Mouse (Mus musculus): ENCODE measurements at regions not wholly inside any gene's neighbourhood (a gene's known extent, or its start where the extent isn't known, plus 50 kb on each side); places are given as distances from the start of the nearest gene placed in this dataset.
A peak's percentile ranks its signal among the peaks of the same experiment; 100 is the strongest.

- Histone ChIP-seq H3K4me3 (ENCODE audit: insufficient read depth, low read depth, low read length) (no peak overlapping the region), H3K36me3 (ENCODE audit: control insufficient read depth, insufficient read depth, low read length) (no peaks in the 10 kb centered on the region), H3K27me3 (replicated peaks; ENCODE audit: control insufficient read depth, insufficient read depth, low read length) (no peaks in the 10 kb centered on the region), H3K27ac (ENCODE audit: insufficient read depth, low read depth, low read length) (no peak overlapping the region), H3K4me1 (ENCODE audit: control insufficient read depth, insufficient read depth, low read length) (no peaks in the 10 kb centered on the region)
- TF ChIP-seq CTCF (conservative IDR thresholded peaks at IDR 0.05; ENCODE audit: insufficient read depth, insufficient read length, low read depth, low read length) (no peak), POLR2A (IDR thresholded peaks at IDR 0.05; ENCODE audit: low read depth, low read length) (no peak)
- no peak for DNase-seq
- 61% methylated on average over 3 of the region's 3 CpGs for WGBS
Measured at GRCm38 (mm10) chr12:47243623-47244514, 425.1 kb upstream of the Nova1 start.

- Histone ChIP-seq H3K36me3 (ENCODE audit: control insufficient read depth, insufficient read depth, low read length) (no peaks in the 10 kb centered on the region), H3K4me3 (ENCODE audit: insufficient read depth, low read depth, low read length) (no peak overlapping the region), H3K27ac (ENCODE audit: insufficient read depth, low read depth, low read length) (peak overlapping the region; percentile 45; the same call in 1 of the 2 replicates), H3K4me1 (ENCODE audit: control insufficient read depth, insufficient read depth, low read length) (no peaks in the 10 kb centered on the region), H3K27me3 (replicated peaks; ENCODE audit: control insufficient read depth, insufficient read depth, low read length) (no peaks in the 10 kb centered on the region)
- peak; percentile 12 for DNase-seq
- TF ChIP-seq POLR2A (IDR thresholded peaks at IDR 0.05; ENCODE audit: low read depth, low read length) (no peak), CTCF (conservative IDR thresholded peaks at IDR 0.05; ENCODE audit: insufficient read depth, insufficient read length, low read depth, low read length) (no peak)
- WGBS = 11% methylated on average over 4 of the region's 4 CpGs
Measured at GRCm38 (mm10) chr12:47220016-47220415, 401.3 kb upstream of the Nova1 start.

GRCm38 (mm10) chr12:47219340-47219739, 400.6 kb upstream of the Nova1 start:
- peak; percentile 75 for DNase-seq

DNA sequence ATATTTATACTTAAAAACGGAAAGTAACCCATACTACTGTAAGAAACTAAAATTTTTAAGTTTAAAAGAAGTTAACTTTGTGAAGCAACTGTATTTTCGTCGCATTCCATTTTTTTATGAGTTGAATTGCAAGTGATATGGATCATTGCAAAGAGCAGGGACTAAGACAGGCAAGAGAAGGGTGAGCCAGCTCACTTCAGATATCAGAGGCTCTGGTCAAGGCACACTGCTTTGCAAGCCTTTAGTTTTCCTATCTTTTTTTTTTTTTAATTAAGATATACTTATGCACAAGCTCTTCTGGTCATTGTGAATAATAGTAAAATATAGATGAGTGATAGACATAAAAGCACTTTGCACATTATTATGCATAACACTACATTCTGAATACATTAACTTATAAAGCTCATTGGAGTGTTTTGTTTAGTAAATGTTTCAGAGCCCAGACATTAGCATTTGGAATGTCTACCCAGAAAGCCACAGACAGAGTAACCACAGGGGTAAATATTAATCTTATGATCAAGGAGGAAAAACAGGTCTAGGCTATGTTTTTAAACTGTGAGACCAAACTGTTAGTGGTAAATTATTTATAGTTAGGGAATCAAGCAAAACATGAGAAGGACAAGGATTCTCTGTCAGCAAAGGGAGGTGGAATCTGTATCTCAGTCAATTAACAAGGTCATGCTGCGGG, 392.8 kb upstream of the Nova1 start:
- WGBS = 37% methylated on average over 4 of the region's 4 CpGs
- peak; percentile 74 for DNase-seq
- Histone ChIP-seq H3K27me3 (replicated peaks; ENCODE audit: control insufficient read depth, insufficient read depth, low read length) (no peaks in the 10 kb centered on the region), H3K36me3 (ENCODE audit: control insufficient read depth, insufficient read depth, low read length) (no peaks in the 10 kb centered on the region), H3K4me3 (ENCODE audit: insufficient read depth, low read depth, low read length) (no peak overlapping the region), H3K27ac (ENCODE audit: insufficient read depth, low read depth, low read length) (peak overlapping the region; percentile 78), H3K4me1 (ENCODE audit: control insufficient read depth, insufficient read depth, low read length) (peaks cover 2% of the 10 kb centered on the region; the same call in 1 of the 2 replicates)
- TF ChIP-seq POLR2A (IDR thresholded peaks at IDR 0.05; ENCODE audit: low read depth, low read length) (no peak), CTCF (conservative IDR thresholded peaks at IDR 0.05; ENCODE audit: insufficient read depth, insufficient read length, low read depth, low read length) (no peak)

More at GRCm38 (mm10) chr12:47219340-47219739, 400.6 kb upstream of the Nova1 start:
- H3K36me3 ChIP-seq (ENCODE audit: control insufficient read depth, insufficient read depth, low read length) = no peaks in the 10 kb centered on the region
- no peaks in the 10 kb centered on the region for H3K27me3 ChIP-seq (replicated peaks; ENCODE audit: control insufficient read depth, insufficient read depth, low read length)
- 1% methylated on average over 2 of the region's 2 CpGs for WGBS
- H3K4me3 ChIP-seq (ENCODE audit: insufficient read depth, low read depth, low read length) = no peak overlapping the region
- H3K27ac ChIP-seq (ENCODE audit: insufficient read depth, low read depth, low read length) = no peak overlapping the region
- no peak for TF ChIP-seq POLR2A (IDR thresholded peaks at IDR 0.05; ENCODE audit: low read depth, low read length)
- TF ChIP-seq CTCF (conservative IDR thresholded peaks at IDR 0.05; ENCODE audit: insufficient read depth, insufficient read length, low read depth, low read length) = no peak
- no peaks in the 10 kb centered on the region for H3K4me1 ChIP-seq (ENCODE audit: control insufficient read depth, insufficient read depth, low read length)

- Histone ChIP-seq H3K36me3 (ENCODE audit: control insufficient read depth, insufficient read depth, low read length) (no peaks in the 10 kb centered on the region), H3K27me3 (replicated peaks; ENCODE audit: control insufficient read depth, insufficient read depth, low read length) (no peaks in the 10 kb centered on the region), H3K4me3 (ENCODE audit: insufficient read depth, low read depth, low read length) (no peak overlapping the region), H3K4me1 (ENCODE audit: control insufficient read depth, insufficient read depth, low read length) (no peaks in the 10 kb centered on the region), H3K27ac (ENCODE audit: insufficient read depth, low read depth, low read length) (no peak overlapping the region)
- TF ChIP-seq POLR2A (IDR thresholded peaks at IDR 0.05; ENCODE audit: low read depth, low read length) = no peak
- TF ChIP-seq CTCF (conservative IDR thresholded peaks at IDR 0.05; ENCODE audit: insufficient read depth, insufficient read length, low read depth, low read length) = no peak
- WGBS = 32% methylated on average over 1 of the region's 1 CpGs
- DNase-seq = peak; percentile 5
Measured at GRCm38 (mm10) chr12:47202936-47203335, 384.2 kb upstream of the Nova1 start.

DNA sequence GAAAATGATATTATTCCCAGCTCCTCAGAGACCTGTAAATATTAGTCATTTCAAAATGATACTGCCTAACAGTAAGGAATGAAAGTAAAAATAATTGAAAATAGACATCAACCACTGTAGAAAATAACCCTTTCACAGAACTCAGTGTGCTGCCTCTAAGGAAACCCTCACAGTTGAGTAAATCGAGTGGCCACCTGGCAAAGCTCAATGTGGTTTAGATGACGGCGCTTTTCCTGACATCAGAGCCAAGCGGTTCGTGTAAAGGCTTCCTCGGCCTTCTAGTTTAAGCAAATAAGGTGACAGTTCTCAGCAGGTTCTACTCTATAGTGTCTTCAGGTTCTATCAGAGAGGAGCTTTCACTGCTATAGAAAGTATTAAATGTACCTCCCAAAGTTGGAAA, 379.9 kb upstream of the Nova1 start:
- no peak overlapping the region for H3K4me3 ChIP-seq (ENCODE audit: insufficient read depth, low read depth, low read length)
- H3K4me1 ChIP-seq (ENCODE audit: control insufficient read depth, insufficient read depth, low read length) = no peaks in the 10 kb centered on the region
- no peak for TF ChIP-seq CTCF (conservative IDR thresholded peaks at IDR 0.05; ENCODE audit: insufficient read depth, insufficient read length, low read depth, low read length)
- no peaks in the 10 kb centered on the region for H3K27me3 ChIP-seq (replicated peaks; ENCODE audit: control insufficient read depth, insufficient read depth, low read length)
- 67% methylated on average over 6 of the region's 6 CpGs for WGBS
- H3K27ac ChIP-seq (ENCODE audit: insufficient read depth, low read depth, low read length) = no peak overlapping the region
- no peaks in the 10 kb centered on the region for H3K36me3 ChIP-seq (ENCODE audit: control insufficient read depth, insufficient read depth, low read length)
- DNase-seq = no peak

DNA sequence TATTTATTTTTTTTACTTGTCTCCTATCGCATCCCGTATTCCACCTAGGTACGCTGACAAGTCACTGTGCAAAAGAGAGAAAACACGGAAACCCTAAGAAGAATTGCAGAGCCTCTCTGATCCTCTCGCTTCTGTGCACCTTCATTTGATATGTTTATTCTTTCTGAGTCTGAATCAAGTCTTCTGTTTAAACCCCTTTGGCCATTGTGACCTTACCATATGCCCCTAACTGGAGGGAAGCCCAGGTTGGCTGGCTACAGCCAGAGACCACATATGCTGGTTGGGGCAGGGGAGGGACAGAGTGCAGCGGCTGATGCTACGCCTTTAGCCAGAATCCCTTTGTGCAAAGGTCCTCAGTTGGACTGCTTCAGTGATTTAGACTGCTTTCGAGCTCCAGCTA, 346.0 kb upstream of the Nova1 start:
- no peaks in the 10 kb centered on the region for H3K27me3 ChIP-seq (replicated peaks; ENCODE audit: control insufficient read depth, insufficient read depth, low read length)
- no peaks in the 10 kb centered on the region for H3K36me3 ChIP-seq (ENCODE audit: control insufficient read depth, insufficient read depth, low read length)
- no peak for TF ChIP-seq CTCF (conservative IDR thresholded peaks at IDR 0.05; ENCODE audit: insufficient read depth, insufficient read length, low read depth, low read length)
- no peak for TF ChIP-seq POLR2A (IDR thresholded peaks at IDR 0.05; ENCODE audit: low read depth, low read length)
- DNase-seq = no peak
- no peak overlapping the region for H3K4me3 ChIP-seq (ENCODE audit: insufficient read depth, low read depth, low read length)
- H3K4me1 ChIP-seq (ENCODE audit: control insufficient read depth, insufficient read depth, low read length) = no peaks in the 10 kb centered on the region
- WGBS = 58% methylated on average over 8 of the region's 8 CpGs
- H3K27ac ChIP-seq (ENCODE audit: insufficient read depth, low read depth, low read length) = no peak overlapping the region
